Mouse (Mus musculus) ES-Bruce4 (cell line): ENCODE data around the gene Arnt. TPM values are rescaled to one million over a fixed set of nuclear protein-coding genes. Genes with fewer than 3 reads are reported as not detected.
A peak's percentile ranks its signal among the peaks of the same experiment; 100 is the strongest.

ENCODE experiments used
- H3K27ac ChIP-seq: 2 replicates; pipeline ENCODE4 v1.5.1; 2012; ENCODE audit warnings: low read length, inconsistent platforms; ENCODE audit not compliant: insufficient read depth
- H3K27me3 ChIP-seq: 2 replicates; pipeline ENCODE4 v1.6.1; 2012; ENCODE audit warnings: mild to moderate bottlenecking, low read length, inconsistent platforms; ENCODE audit not compliant: control insufficient read depth, poor library complexity, insufficient read depth, severe bottlenecking
- H3K36me3 ChIP-seq: 2 replicates; pipeline ENCODE4 v1.6.1; 2012; ENCODE audit warnings: inconsistent platforms, mild to moderate bottlenecking, low read length, moderate library complexity; ENCODE audit not compliant: control insufficient read depth, poor library complexity, insufficient read depth, severe bottlenecking
- H3K4me1 ChIP-seq: one replicate; pipeline ENCODE4 v1.8.1; 2011; ENCODE audit warnings: low read length; ENCODE audit not compliant: control insufficient read depth, insufficient read depth
- H3K4me3 ChIP-seq: 2 replicates; pipeline ENCODE4 v1.5.1; 2011; ENCODE audit warnings: low read depth, mild to moderate bottlenecking, low read length
- H3K9ac ChIP-seq: 2 replicates; pipeline ENCODE4 v1.6.1; 2012; ENCODE audit warnings: low read depth, mild to moderate bottlenecking, inconsistent platforms; ENCODE audit not compliant: poor library complexity, severe bottlenecking
- H3K9me3 ChIP-seq: replicated peaks from 2 replicates; pipeline ENCODE4 v1.6.1; 2012; ENCODE audit warnings: mild to moderate bottlenecking, low read length, inconsistent platforms; ENCODE audit not compliant: control insufficient read depth, poor library complexity, insufficient read depth, severe bottlenecking
- CTCF ChIP-seq: IDR thresholded peaks from one replicate; pipeline ENCODE4 v1.8.1; 2011; ENCODE audit warnings: low read depth, low read length
- EP300 ChIP-seq: IDR thresholded peaks from 2 replicates; pipeline ENCODE4 v1.6.1; 2011; ENCODE audit warnings: low read depth, low read length; ENCODE audit not compliant: insufficient read depth
- POLR2A ChIP-seq: IDR thresholded peaks from one replicate; pipeline ENCODE4 v1.8.1; 2011; ENCODE audit warnings: low read length; ENCODE audit not compliant: insufficient read depth
- polyA plus RNA-seq: library from polyadenylated mRNA; stranded (reverse); fragments of >200 nt; gene quantifications from 2 replicates; pipeline ENCODE4 v1.2.4, GENCODE M21; 2011; ENCODE audit warnings: low read depth; ENCODE audit not compliant: missing spikeins, insufficient read depth, insufficient read length

The Arnt gene
- 70.9 and 75.5 TPM in 2 replicates for polyA plus RNA-seq

GRCm38 (mm10) chr3:95434136-95434982 lies at the start of gene Arnt:
Gene Arnt, plus strand, starts transcription at chr3:95434388.
- Histone ChIP-seq H3K4me1 (no peaks in the 10 kb centered on the region), H3K9me3 (peaks cover 6% of the 10 kb centered on the region; the same call in 1 of the 2 replicates), H3K27ac (peak within 1 kb of the TSS; percentile 54), H3K27me3 (no peaks in the 10 kb centered on the region), H3K9ac (peak within 1 kb of the TSS; percentile 74), H3K4me3 (peak within 1 kb of the TSS; percentile 92), H3K36me3 (peaks cover 13% of the 10 kb centered on the region)
- 0 out of 2 replicates have a peak, but pooled peaks have one; percentile 14 for TF ChIP-seq EP300
- TF ChIP-seq POLR2A, result peak; percentile 37
- TF ChIP-seq CTCF, result no peak

GRCm38 (mm10) chr3:95385401-95386075 lies 48.6 kb upstream of the Arnt start:
- Histone ChIP-seq H3K4me3 (no peak overlapping the region), H3K9me3 (peaks cover 5% of the 10 kb centered on the region; the same call in 1 of the 2 replicates), H3K27me3 (no peaks in the 10 kb centered on the region), H3K9ac (no peak overlapping the region), H3K4me1 (no peaks in the 10 kb centered on the region), H3K27ac (no peak overlapping the region), H3K36me3 (no peaks in the 10 kb centered on the region)
- TF ChIP-seq CTCF (no peak), EP300 (no peak), POLR2A (no peak)

GRCm38 (mm10) chr3:95394385-95394784 lies 39.8 kb upstream of the Arnt start:
- Histone ChIP-seq H3K4me1 (no peaks in the 10 kb centered on the region), H3K27ac (no peak overlapping the region), H3K9me3 (peaks cover 8% of the 10 kb centered on the region), H3K4me3 (no peak overlapping the region), H3K27me3 (no peaks in the 10 kb centered on the region; the same call in 1 of the 2 replicates), H3K9ac (no peak overlapping the region), H3K36me3 (no peaks in the 10 kb centered on the region)
- TF ChIP-seq EP300, result no peak
- no peak for TF ChIP-seq POLR2A
- no peak for TF ChIP-seq CTCF

DNA sequence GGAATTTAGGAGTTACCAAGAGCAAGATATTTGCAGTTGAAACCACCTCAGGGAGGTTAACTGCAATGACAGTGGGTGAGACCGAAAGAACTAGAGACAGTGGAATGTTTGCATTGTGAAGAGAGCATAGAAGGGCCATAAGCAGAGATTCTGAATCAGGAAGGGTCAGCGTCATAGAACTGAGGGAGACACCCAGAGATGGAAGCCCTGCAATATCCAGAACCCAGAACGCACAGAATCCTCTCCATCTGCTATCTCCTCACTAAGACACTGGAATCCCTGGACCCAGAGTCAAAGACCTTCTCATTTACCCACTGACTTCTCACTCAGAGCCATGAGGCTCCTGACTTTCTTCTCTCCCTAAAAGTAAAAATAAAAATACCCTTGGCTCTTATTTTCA lies 31.4 kb upstream of the Arnt start, which contains the start of gene 4930558C23Rik:
4930558C23Rik (minus strand) TSS at position 101 of the 400 bp plus-strand sequence.
- H3K4me1 ChIP-seq, result peaks cover 8% of the 10 kb centered on the region
- H3K27ac ChIP-seq, result peak within 1 kb of the TSS; percentile 94
- no peak within 1 kb of the TSS for H3K4me3 ChIP-seq
- H3K27me3 ChIP-seq, result no peaks in the 10 kb centered on the region
- H3K36me3 ChIP-seq, result no peaks in the 10 kb centered on the region
- no peaks in the 10 kb centered on the region; the same call in 1 of the 2 replicates for H3K9me3 ChIP-seq
- no peak within 1 kb of the TSS; the same call in 1 of the 2 replicates for H3K9ac ChIP-seq
- no peak for TF ChIP-seq POLR2A
- no peak for TF ChIP-seq CTCF
- TF ChIP-seq EP300, result no peak

DNA sequence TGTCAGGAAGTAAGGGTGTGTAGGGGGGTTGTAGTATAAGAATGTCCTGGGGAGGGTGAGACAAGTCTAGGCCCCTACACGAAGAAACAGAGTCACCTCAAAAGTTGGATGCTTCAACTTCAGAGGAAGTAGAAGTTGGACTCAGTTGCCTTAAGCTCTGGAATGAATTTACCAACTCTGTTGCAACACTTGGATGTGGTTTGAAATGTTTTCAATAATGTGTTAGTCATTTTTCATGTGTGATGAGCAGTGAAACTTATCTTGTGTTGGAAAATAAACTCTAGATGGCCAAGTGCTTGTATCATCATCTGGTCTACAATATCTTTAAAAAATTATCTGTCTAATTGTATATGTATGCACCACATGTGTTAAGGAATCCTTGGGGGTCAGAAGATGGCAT lies 26.5 kb upstream of the Arnt start:
- no peaks in the 10 kb centered on the region for H3K27me3 ChIP-seq
- H3K36me3 ChIP-seq, result no peaks in the 10 kb centered on the region
- H3K4me1 ChIP-seq, result peaks cover 4% of the 10 kb centered on the region
- no peaks in the 10 kb centered on the region; the same call in 1 of the 2 replicates for H3K9me3 ChIP-seq
- no peak overlapping the region for H3K4me3 ChIP-seq
- no peak overlapping the region for H3K27ac ChIP-seq
- H3K9ac ChIP-seq, result no peak overlapping the region
- no peak for TF ChIP-seq CTCF
- no peak for TF ChIP-seq EP300
- TF ChIP-seq POLR2A, result no peak
